Mouse (Mus musculus) heart, postnatal 14 days (tissue): ENCODE measurements around the gene Vmn1r237. TPM values are rescaled to one million over a fixed set of nuclear protein-coding genes. Genes with fewer than 3 reads are reported as not detected.
A peak's percentile ranks its signal among the peaks of the same experiment; 100 is the strongest.

Experiments used
- DNase-seq, 2 experiments: peaks; one replicate each; pipeline ENCODE4 v3.0.0; 2021 to 2022
- intact Hi-C: fragments of 180-260 bp; cut with DNase I; formaldehyde crosslinking; loops from one replicate; pipeline ENCODE4 v1.15.1; 2025
- long read RNA-seq, 2 experiments: library from polyadenylated mRNA; stranded (forward); transcript quantifications; one replicate each; pipeline ENCODE4 v2.0.0; 2021
- microRNA-seq, 2 experiments: library from miRNA; unstranded; fragments of <30 nt; microRNA quantifications; one replicate each; pipeline ENCODE4 v1.2.0; 2021 to 2022
- total RNA-seq, 2 experiments: library from RNA; stranded (reverse); gene quantifications; 2 replicates each; pipeline ENCODE4 v1.2.3; 2021

The Vmn1r237 gene
- not detected for total RNA-seq
- long read RNA-seq, experiment 1, result 0 reads
- long read RNA-seq, experiment 2, result 0 reads

DNA sequence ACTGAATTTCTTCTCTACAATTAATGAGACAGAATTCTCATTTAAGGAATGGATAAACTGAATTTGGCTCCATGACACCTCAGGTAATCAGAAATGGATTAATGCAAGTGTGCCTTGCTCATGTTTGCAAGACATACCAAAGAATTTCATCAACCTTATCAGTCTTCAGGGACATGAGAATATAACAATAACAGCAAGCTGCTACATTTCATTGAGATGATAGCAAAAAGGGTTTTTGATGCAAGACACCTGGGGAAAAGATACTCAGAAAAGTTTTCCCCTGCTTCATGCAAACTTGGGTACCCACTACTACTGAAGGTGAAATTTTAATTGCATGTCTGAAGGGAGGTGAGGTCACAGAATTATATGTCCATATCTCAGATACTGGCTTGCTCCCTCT, at the start of gene Vmn1r237:
Gene Vmn1r237, plus strand, starts transcription at position 301 of the 400 bp plus-strand sequence.
- intact Hi-C loops, result no loop called here
- no peak for DNase-seq

DNA sequence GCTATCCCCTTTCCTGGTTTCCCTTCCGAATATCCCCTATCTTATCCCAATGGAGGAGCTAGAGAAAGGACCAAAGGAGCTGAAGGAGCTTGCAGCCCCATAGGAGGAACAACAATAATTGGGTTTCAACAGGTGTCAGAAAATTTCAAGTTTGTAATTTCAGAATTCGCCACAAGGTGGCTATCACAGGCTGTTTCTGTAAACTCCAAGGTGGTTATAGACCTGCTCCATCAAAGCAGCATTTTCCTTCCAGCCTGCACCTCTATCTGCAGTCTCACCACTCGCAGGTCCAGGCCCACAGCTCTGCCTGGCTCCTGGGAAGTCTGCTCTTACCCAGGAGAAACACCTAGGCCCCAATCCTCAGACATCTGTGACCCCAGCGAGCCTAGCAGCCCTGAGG, 39.6 kb upstream of the Vmn1r237 start:
- intact Hi-C loops, result loop anchor here (1.0 to 5.0 kb wide), 3 partner anchors 110 to 245 kb away; partner anchors contain the start of gene Zfp677
- peak in 1 of 2 experiments; percentile 50 for DNase-seq

DNA sequence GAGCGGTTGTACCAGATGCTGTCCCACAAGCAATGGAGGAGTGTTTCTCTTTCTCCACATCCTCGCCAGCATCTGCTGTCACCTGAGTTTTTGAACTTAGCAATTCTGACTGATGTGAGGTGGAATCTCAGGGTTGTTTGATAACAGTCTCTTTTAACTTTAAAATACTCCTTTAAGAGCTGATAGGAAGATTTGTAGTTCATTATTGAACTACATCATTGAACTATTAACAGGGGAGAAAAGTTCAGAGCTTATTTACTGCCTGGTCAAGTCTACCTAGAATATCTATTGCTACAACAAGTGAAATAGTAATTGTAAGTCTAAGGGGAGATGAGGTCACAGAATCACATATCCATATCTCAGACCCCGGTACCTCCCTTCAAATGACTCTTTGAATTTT, 29.0 kb upstream of the Vmn1r237 start, which contains the start of gene Vmn1r236:
Gene Vmn1r236, plus strand, starts transcription at position 301 of the 400 bp plus-strand sequence.
- intact Hi-C loops, result no loop called here

DNA sequence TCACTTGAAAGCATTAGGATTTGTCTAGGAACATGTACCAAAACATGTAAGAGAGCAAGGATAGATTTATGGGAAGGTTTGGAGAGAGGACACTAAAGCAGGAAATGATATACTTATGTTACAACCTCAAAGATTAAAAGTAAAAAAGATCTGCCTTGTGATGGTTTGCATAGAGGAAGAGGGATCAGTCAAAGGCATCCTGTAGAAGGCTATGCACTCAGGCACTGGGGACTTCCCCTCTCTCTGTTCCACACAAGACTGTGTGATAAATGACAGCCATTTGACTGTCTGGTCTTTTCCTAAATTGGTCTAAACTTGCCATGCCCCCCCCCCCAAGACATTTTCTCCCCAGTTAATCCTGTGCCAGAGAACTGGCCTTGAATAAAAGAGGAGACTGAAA, 27.3 kb upstream of the Vmn1r237 start:
- no peak for DNase-seq
- intact Hi-C loops, result no loop called here

More for the DNA sequence above, 29.0 kb upstream of the Vmn1r237 start, which contains the start of gene Vmn1r236:
- DNase-seq, result no peak

DNA sequence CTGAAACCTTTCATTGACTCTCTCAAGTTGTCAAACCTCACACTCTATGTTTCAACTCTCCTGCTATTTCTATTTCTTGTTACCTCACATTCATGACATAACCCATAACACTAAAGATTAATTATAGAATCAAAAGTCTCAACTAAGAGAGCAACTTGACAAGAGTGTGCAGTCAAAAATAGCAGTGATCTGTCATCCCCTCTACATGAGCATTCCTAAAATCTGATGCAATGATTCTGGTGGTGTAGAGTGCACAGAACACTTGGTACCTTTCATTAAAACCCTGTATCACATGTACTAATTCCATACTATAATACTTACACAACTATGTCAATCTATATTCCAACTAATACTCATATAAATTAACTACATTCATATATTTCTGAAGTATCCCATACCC, 22.0 kb upstream of the Vmn1r237 start:
- intact Hi-C loops, result no loop called here
- DNase-seq, result no peak

Small RNA genes lying within 50 kb of the gene (microRNA-seq; reads per million reads assigned to microRNA genes)
- gene Gm26384, result 0 reads per million in 2 experiments

Other genes starting within 250 kb of the Vmn1r237 start
- not detected for gene Vmn1r234, start 85.8 kb upstream of the Vmn1r237 start, total RNA-seq
- not detected for gene Vmn1r235, start 55.5 kb upstream of the Vmn1r237 start, total RNA-seq
- not detected for gene Vmn1r236, start 28.9 kb upstream of the Vmn1r237 start, total RNA-seq
- gene Zfp677, start 71.9 kb downstream of the Vmn1r237 start, total RNA-seq, result under 1 TPM; 0.60 to 0.71 TPM
- gene Zfp54, start 111.4 kb downstream of the Vmn1r237 start, total RNA-seq, result 1 to 10 TPM in 1 of 2 experiments, under 1 TPM in 1; 0.76 to 1.4 TPM
- 1 to 10 TPM; 5.8 to 6.5 TPM for gene Zfp51, start 138.5 kb downstream of the Vmn1r237 start, total RNA-seq
- gene Zfp53, start 177.1 kb downstream of the Vmn1r237 start, total RNA-seq, result 1 to 10 TPM; 2.4 to 2.9 TPM
- gene Zfp52, start 223.7 kb downstream of the Vmn1r237 start, total RNA-seq, result 1 to 10 TPM; 3.8 to 5.4 TPM